Mouse (Mus musculus): ENCODE data around the gene Reep3. TPM values are rescaled to one million over a fixed set of nuclear protein-coding genes. Genes with fewer than 3 reads are reported as not detected.

Gene Reep3
- polyA plus RNA-seq, 1 experiment from 2014 or later: 23.2 TPM

DNA sequence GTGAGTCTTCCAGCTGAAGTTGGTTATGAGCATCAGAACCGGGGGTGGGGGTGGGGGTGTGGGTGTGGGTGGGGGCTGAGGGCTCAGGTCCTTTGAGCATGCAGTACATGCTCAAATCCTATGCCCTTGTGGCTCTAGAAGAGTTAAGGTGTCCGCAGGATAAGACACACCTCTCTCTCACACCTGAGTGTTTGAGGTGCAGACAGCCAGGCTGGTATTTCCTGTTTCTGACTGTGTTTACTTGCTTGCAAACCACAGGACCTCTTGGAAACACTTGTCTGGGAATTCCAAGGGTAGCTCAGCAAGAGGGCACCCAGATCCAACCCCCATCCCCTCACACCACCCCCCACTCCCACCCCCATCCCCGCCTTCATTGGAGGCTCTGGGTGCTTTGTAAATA is 106.2 kb downstream of the Reep3 start:
- no peak for ATAC-seq (ENCODE audit: extremely low read depth, insufficient number of reproducible peaks, low FRiP score, low TSS enrichment)
- no peaks in the 10 kb centered on the region for H3K27me3 ChIP-seq (replicated peaks)
- WGBS: 77% methylated on average over 3 of the region's 3 CpGs
- no peak overlapping the region for H3K27ac ChIP-seq (replicated peaks)
- H3K4me3 ChIP-seq: no peak overlapping the region
- H3K36me3 ChIP-seq: no peaks in the 10 kb centered on the region
- H3K4me2 ChIP-seq: no peak overlapping the region
- H3K9me3 ChIP-seq: peaks cover 12% of the 10 kb centered on the region
- H3K4me1 ChIP-seq: peaks cover 16% of the 10 kb centered on the region
- H3K9ac ChIP-seq: no peak overlapping the region

DNA sequence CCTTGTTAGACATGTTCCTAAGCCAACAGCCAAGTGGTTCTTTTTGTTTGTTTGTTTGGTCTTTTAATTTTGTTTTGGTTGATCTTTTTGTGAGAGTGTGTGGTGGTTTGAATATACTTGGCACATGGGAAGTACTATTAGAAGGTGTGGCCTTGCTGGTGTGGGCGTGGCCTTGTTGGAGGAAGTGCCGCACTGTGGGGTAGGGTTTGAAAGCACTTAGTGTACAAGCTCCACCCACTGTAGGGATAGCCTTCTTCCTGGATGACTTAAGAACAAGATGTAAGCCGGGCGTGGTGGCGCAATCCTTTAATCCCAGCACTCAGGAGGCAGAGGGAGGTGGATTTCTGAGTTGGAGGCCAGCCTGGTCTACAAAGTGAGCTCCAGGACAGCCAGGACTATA is 113.7 kb downstream of the Reep3 start:
- 82% methylated on average over 5 of the region's 5 CpGs for WGBS
- H3K9ac ChIP-seq: no peak overlapping the region
- no peak overlapping the region for H3K27ac ChIP-seq (replicated peaks)
- no peak overlapping the region for H3K4me2 ChIP-seq
- H3K4me3 ChIP-seq: no peak overlapping the region
- H3K9me3 ChIP-seq: no peaks in the 10 kb centered on the region
- no peaks in the 10 kb centered on the region for H3K27me3 ChIP-seq (replicated peaks)
- no peak for ATAC-seq (ENCODE audit: extremely low read depth, insufficient number of reproducible peaks, low FRiP score, low TSS enrichment)
- H3K36me3 ChIP-seq: no peaks in the 10 kb centered on the region
- H3K4me1 ChIP-seq: no peaks in the 10 kb centered on the region

DNA sequence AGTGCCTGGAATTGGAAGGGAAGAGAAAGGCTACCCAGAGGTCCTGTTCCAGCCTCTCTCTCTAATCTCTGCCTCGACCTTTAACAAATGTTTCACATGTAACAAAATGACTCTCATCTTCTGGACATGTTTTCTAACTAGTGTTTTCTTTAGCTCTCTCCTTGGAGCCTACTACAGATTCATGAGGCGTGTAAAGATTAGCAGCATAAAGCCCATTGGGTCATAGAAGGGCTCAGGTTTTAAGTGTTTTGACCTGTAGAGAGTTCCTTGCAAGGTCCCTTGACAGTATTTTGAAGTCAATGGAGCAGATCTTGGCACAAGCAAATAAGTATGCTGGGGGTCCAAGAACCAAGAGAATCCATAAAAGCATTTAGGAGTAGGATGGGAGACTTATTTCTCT is 118.5 kb downstream of the Reep3 start:
- 77% methylated on average over 2 of the region's 2 CpGs for WGBS
- H3K4me1 ChIP-seq: 0 out of 2 replicates have a peak, but pooled peaks cover 9% of the 10 kb centered on the region
- no peak overlapping the region for H3K4me2 ChIP-seq
- H3K27ac ChIP-seq (replicated peaks): no peak overlapping the region
- H3K9ac ChIP-seq: no peak overlapping the region
- no peak for ATAC-seq (ENCODE audit: extremely low read depth, insufficient number of reproducible peaks, low FRiP score, low TSS enrichment)
- no peaks in the 10 kb centered on the region for H3K9me3 ChIP-seq
- no peaks in the 10 kb centered on the region for H3K36me3 ChIP-seq
- no peak overlapping the region for H3K4me3 ChIP-seq
- no peaks in the 10 kb centered on the region for H3K27me3 ChIP-seq (replicated peaks)

DNA sequence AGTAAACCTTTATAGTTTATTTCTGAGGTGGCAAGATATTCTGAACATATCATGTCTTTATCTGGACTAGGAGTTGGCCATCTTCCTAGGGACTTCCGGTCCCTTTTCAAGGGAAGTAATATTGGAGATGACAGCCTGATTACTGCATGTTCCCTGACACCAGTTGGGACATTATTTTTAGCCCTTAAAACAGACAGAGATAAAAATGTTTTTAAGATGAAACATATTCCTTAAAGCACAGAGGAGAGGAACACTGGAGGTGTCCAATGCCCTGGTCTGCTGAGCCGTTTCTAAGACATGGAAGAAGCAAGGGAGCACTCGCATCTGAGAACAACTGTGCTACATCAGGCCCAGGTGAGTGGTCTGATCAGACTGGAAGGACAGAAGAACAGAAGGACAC is 119.7 kb downstream of the Reep3 start:
- H3K36me3 ChIP-seq: no peaks in the 10 kb centered on the region
- H3K27ac ChIP-seq (replicated peaks): no peak overlapping the region
- no peak overlapping the region for H3K4me2 ChIP-seq
- 79% methylated on average over 3 of the region's 3 CpGs for WGBS
- ATAC-seq (ENCODE audit: extremely low read depth, insufficient number of reproducible peaks, low FRiP score, low TSS enrichment): no peak
- H3K27me3 ChIP-seq (replicated peaks): no peaks in the 10 kb centered on the region
- H3K4me1 ChIP-seq: 0 out of 2 replicates have a peak, but pooled peaks cover 12% of the 10 kb centered on the region
- no peaks in the 10 kb centered on the region for H3K9me3 ChIP-seq
- H3K4me3 ChIP-seq: no peak overlapping the region
- H3K9ac ChIP-seq: no peak overlapping the region

DNA sequence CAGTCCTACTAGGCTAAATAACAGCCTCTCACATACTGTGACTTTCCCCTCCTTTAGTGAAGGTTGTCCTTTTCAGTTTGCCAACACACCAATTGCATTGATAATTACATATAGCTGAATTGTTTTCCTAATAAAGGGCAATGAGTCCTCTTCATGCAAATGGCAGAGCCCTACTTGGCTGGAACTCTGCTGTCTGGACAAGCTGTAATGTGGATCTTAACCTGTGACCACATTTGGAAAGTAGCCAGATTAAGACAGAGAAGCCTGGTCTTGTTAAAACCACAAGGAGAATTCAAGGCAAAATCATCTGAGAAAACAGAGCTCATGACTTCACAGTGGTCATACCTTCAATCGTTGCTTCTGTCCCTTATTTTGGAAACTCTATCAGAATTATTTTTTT is 121.3 kb downstream of the Reep3 start:
- ATAC-seq (ENCODE audit: extremely low read depth, insufficient number of reproducible peaks, low FRiP score, low TSS enrichment): no peak
- 71% methylated on average over 1 of the region's 1 CpGs for whole genome bisulfite sequencing
- Histone ChIP-seq H3K9me3 (no peaks in the 10 kb centered on the region), H3K27ac (replicated peaks) (no peak overlapping the region), H3K4me1 (0 out of 2 replicates have a peak, but pooled peaks cover 12% of the 10 kb centered on the region), H3K4me2 (no peak overlapping the region), H3K9ac (no peak overlapping the region), H3K4me3 (no peak overlapping the region), H3K27me3 (replicated peaks) (no peaks in the 10 kb centered on the region), H3K36me3 (no peaks in the 10 kb centered on the region)

DNA sequence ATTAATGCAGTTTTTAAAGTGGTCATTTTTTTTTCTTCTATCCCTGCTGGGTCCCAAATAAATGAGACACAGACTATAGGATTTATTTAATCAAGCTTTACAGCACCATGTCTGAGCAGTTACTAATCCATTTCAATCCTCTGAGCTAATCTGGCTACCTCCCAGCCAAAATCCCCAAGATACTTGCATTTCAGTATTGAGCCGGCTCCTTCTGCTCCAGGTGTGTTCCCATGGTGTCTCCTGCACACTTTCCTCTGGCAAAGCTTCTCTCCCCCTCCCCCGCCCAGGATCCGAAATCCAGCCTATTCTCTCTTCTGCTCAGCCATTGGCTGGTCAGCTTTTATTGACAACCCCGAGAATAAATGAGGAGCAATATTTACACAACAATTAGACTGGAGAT is 122.3 kb downstream of the Reep3 start:
- H3K9ac ChIP-seq: no peak overlapping the region
- H3K4me2 ChIP-seq: no peak overlapping the region
- H3K9me3 ChIP-seq: no peaks in the 10 kb centered on the region
- 0 out of 2 replicates have a peak, but pooled peaks cover 12% of the 10 kb centered on the region for H3K4me1 ChIP-seq
- no peak overlapping the region for H3K27ac ChIP-seq (replicated peaks)
- H3K36me3 ChIP-seq: no peaks in the 10 kb centered on the region
- H3K27me3 ChIP-seq (replicated peaks): no peaks in the 10 kb centered on the region
- H3K4me3 ChIP-seq: no peak overlapping the region
- no peak for ATAC-seq (ENCODE audit: extremely low read depth, insufficient number of reproducible peaks, low FRiP score, low TSS enrichment)
- WGBS: 60% methylated on average over 4 of the region's 4 CpGs

DNA sequence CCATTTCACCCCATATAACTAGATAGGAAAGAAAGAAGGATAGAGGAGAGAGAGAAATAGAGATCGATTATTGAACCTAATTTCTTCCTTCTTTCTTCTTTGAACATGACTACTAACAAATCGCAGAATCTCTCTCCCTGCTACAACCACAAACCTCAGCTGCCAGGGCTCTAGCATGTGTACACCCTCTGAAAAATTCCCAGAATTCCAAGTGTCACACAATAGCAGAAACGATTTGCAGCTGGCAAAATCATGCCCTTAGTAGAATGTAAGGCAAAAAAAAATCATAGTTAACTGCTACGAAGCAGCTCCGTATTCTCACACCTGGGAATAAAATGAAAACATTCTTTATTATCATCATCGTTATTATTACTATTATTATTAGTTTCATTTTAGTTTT is 122.9 kb downstream of the Reep3 start:
- Histone ChIP-seq H3K4me3 (no peak overlapping the region), H3K27ac (replicated peaks) (no peak overlapping the region), H3K4me2 (no peak overlapping the region), H3K27me3 (replicated peaks) (no peaks in the 10 kb centered on the region), H3K9ac (no peak overlapping the region), H3K4me1 (0 out of 2 replicates have a peak, but pooled peaks cover 12% of the 10 kb centered on the region), H3K36me3 (no peaks in the 10 kb centered on the region), H3K9me3 (no peaks in the 10 kb centered on the region)
- no peak for ATAC-seq (ENCODE audit: extremely low read depth, insufficient number of reproducible peaks, low FRiP score, low TSS enrichment)
- 65% methylated on average over 6 of the region's 6 CpGs for WGBS

DNA sequence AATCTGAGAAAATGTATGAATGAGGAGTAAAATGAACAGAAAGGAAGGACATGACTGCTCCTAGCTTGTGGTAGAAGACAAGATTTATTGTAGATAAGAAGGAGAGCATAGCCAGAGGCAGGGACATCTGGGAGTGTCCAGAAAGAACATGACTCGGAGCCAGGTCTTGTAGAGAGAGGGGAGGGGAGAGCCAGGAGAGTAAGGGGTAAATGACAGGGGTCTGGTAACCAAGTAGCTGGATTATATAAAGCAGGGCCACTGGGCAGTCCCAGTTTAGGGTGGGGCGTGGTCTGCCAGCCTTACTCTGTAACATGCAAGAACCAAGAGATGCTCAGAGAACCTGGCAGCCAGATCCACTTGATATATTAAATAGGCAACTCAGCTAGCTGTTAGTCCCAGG is 123.5 kb downstream of the Reep3 start:
- ATAC-seq (ENCODE audit: extremely low read depth, insufficient number of reproducible peaks, low FRiP score, low TSS enrichment): no peak
- 51% methylated on average over 2 of the region's 2 CpGs for WGBS
- no peaks in the 10 kb centered on the region for H3K36me3 ChIP-seq

DNA sequence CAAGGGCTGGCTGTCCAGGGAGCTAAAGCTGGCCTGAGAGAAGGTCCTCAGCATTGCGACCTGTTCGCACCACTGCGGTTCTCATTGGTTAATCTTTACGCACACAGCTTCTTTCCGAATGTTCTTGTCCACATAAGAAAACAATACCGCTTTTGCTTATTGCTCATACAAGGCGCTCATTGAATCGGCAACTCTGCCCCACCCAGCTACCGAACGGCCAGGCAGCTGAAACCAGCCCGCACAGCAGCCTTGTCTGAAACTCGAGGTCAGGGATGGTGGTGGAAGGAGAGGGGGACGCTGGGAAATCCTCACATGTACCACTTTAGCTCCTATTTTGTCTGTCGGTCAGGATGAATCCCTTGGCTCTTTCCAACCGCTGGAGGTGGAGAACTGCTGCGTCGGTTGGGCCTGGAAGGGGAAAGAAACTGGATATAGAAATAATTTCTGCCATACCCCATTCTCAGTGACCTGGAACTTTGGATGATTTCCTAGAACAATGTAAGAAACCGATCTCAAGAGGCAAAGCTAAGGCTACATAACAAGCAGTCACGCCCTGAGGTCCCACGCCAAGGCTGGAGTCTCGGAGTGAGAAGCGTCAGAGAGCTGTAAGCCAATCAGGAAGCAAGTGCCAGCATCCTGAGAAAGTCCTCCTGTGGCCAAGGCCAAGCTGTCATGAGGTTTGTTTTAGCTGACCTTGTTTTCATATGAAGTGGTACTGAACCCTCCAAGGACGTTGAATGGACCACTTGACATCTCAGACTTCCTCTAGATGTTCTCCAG is 126.2 kb downstream of the Reep3 start:
- no peak overlapping the region for H3K9ac ChIP-seq
- H3K27me3 ChIP-seq (replicated peaks): no peaks in the 10 kb centered on the region
- H3K9me3 ChIP-seq: 0 out of 2 replicates have a peak, but pooled peaks cover 4% of the 10 kb centered on the region
- 83% methylated on average over 23 of the region's 23 CpGs for WGBS
- no peak overlapping the region for H3K4me3 ChIP-seq
- H3K4me2 ChIP-seq: no peak overlapping the region
- ATAC-seq (ENCODE audit: extremely low read depth, insufficient number of reproducible peaks, low FRiP score, low TSS enrichment): no peak
- H3K4me1 ChIP-seq: 0 out of 2 replicates have a peak, but pooled peaks cover 10% of the 10 kb centered on the region
- H3K27ac ChIP-seq (replicated peaks): no peak overlapping the region
- no peaks in the 10 kb centered on the region for H3K36me3 ChIP-seq

More for the DNA sequence above, 123.5 kb downstream of the Reep3 start:
- H3K4me1 ChIP-seq: 0 out of 2 replicates have a peak, but pooled peaks cover 12% of the 10 kb centered on the region
- H3K27ac ChIP-seq (replicated peaks): no peak overlapping the region
- H3K27me3 ChIP-seq (replicated peaks): no peaks in the 10 kb centered on the region
- H3K9me3 ChIP-seq: no peaks in the 10 kb centered on the region
- H3K4me2 ChIP-seq: no peak overlapping the region
- no peak overlapping the region for H3K9ac ChIP-seq
- H3K4me3 ChIP-seq: no peak overlapping the region

DNA sequence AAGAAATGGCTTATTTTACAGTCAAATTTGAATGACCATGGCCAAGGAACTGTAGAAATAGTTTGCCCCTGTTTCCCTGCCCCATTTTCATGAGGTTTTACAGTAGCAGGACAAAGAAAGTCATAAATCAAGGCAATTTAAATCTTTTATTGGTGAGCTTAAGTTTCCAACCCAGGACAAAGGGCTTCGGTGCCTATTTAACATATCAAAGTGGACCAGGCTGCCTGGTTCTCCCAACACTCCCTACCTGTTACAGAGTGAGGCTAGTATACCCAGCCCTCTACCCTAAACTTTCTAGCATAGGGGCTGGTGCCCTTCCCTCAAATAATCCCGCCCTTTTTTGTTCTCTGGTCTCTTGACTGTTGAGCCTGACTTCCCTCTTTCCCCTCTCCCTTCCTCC is 127.2 kb downstream of the Reep3 start:
- H3K27ac ChIP-seq (replicated peaks): no peak overlapping the region
- 52% methylated on average over 2 of the region's 2 CpGs for WGBS
- no peaks in the 10 kb centered on the region for H3K36me3 ChIP-seq
- H3K9me3 ChIP-seq: 0 out of 2 replicates have a peak, but pooled peaks cover 4% of the 10 kb centered on the region
- H3K4me3 ChIP-seq: no peak overlapping the region
- no peak overlapping the region for H3K9ac ChIP-seq
- 0 out of 2 replicates have a peak, but pooled peaks cover 10% of the 10 kb centered on the region for H3K4me1 ChIP-seq
- no peaks in the 10 kb centered on the region for H3K27me3 ChIP-seq (replicated peaks)
- no peak for ATAC-seq (ENCODE audit: extremely low read depth, insufficient number of reproducible peaks, low FRiP score, low TSS enrichment)
- no peak overlapping the region for H3K4me2 ChIP-seq

DNA sequence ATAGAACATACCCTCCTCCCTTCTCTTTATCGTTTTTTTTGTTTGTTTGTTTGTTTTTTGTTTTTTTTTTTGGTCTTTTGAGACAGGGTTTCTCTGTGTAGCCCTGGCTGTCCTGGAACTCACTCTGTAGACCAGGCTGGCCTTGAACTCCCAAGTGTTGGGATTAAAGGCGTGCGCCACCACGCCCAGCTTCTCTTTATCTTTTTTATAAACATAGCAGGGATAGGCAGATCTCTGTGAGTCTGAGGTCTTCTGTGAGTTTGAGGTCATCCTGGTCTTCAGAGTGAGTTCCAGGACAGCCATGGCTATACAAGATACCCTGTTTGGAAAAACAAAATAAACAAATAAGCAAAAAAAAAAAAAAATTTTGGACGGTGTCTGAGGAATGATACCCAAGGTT is 127.7 kb downstream of the Reep3 start:
- Histone ChIP-seq H3K4me2 (no peak overlapping the region), H3K9ac (no peak overlapping the region), H3K36me3 (no peaks in the 10 kb centered on the region), H3K4me1 (0 out of 2 replicates have a peak, but pooled peaks cover 9% of the 10 kb centered on the region), H3K27ac (replicated peaks) (no peak overlapping the region), H3K27me3 (replicated peaks) (no peaks in the 10 kb centered on the region), H3K9me3 (0 out of 2 replicates have a peak, but pooled peaks cover 4% of the 10 kb centered on the region), H3K4me3 (no peak overlapping the region)
- WGBS: 67% methylated on average over 5 of the region's 5 CpGs
- ATAC-seq (ENCODE audit: extremely low read depth, insufficient number of reproducible peaks, low FRiP score, low TSS enrichment): no peak

DNA sequence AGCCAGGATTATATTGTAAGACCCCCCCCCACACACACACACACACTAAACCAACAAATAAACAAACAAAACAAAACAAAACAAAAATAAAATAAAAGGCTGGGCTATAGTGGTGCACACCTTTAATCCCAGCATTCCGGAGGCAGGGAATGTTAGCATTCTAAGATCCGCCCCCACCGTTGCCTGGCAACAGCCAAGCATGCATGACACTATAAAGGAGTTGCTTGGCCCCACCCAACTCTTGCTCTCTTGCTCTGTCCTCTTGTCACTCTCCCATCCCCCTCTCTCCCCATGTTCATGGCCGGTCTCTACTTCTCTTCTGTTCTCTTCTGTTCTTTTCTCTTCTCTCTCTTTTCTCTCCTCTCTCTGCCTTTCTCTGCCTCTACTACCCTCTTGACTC is 128.2 kb downstream of the Reep3 start:
- no peak for ATAC-seq (ENCODE audit: extremely low read depth, insufficient number of reproducible peaks, low FRiP score, low TSS enrichment)
- H3K4me3 ChIP-seq: no peak overlapping the region
- H3K27ac ChIP-seq (replicated peaks): no peak overlapping the region
- no peak overlapping the region for H3K4me2 ChIP-seq
- 0 out of 2 replicates have a peak, but pooled peaks cover 3% of the 10 kb centered on the region for H3K4me1 ChIP-seq
- no peak overlapping the region for H3K9ac ChIP-seq
- 55% methylated on average over 4 of the region's 4 CpGs for WGBS
- no peaks in the 10 kb centered on the region for H3K36me3 ChIP-seq
- H3K27me3 ChIP-seq (replicated peaks): no peaks in the 10 kb centered on the region
- 0 out of 2 replicates have a peak, but pooled peaks cover 4% of the 10 kb centered on the region for H3K9me3 ChIP-seq
